Mouse (Mus musculus): ENCODE measurements at regions not wholly inside any gene's neighbourhood (a gene's known extent, or its start where the extent isn't known, plus 50 kb on each side); places are given as distances from the start of the nearest gene placed in this dataset.

DNA sequence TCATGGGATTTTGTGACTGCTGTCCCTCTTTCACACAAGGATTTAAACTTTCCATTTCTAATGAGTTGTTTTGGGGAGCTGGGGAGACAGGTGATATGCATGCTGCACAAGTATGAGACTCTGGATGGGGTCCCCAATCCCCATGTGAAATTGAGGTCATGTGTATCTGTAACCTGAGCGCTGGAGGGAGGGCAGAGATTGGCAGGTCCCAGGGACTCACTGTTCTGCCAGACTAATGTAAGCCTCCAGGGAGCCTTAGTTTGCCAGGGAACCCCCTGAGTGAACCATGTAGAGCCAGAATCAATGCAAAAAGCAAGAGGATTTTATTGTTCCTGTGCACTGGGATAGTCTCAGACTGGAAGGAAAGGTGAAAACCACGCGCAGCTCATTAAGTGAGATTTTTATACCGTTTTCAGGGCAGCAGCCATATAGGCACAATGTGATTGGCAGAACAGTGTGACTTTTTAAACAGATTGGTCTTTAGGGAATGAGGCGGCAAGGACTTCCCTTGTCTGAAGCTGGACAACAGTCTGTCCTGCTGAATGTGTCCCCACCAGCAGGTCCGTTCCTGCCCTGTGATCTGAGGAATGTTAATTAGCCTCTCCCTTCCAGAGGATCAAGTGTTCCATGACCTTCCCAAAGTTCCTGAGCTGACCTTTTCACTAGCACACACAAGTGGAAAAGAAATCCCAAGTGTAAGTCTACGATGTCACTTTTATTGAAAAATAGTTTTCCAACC, 59.9 kb upstream of the Oxgr1 start:
- no peak for ATAC-seq (replicated peaks; ENCODE audit: low FRiP score, poor library complexity, severe bottlenecking)

DNA sequence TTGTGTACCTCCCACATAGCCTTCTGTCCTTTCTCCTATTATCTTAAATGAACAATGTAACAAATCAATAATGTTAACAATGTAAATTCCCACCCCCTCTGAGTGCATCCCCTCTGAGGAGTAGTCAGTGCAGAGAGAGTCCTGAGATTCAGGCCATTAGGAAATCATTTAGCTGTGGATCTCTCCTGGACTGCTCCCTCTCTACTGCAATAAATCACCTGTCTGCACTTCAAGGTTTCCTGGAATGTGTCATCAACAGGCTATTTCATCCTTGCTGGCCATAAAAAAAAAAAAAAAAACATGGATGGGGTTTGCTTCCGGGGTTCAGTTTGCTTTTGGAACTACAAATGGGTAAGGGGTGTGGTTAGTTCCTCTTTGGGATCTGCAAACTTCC, 60.5 kb upstream of the Oxgr1 start:
- ATAC-seq (replicated peaks; ENCODE audit: low FRiP score, poor library complexity, severe bottlenecking), result no peak

- ATAC-seq (replicated peaks; ENCODE audit: low FRiP score, poor library complexity, severe bottlenecking), result no peak
Measured at GRCm38 (mm10) chr14:120109846-120110245, 67.6 kb upstream of the Oxgr1 start.

DNA sequence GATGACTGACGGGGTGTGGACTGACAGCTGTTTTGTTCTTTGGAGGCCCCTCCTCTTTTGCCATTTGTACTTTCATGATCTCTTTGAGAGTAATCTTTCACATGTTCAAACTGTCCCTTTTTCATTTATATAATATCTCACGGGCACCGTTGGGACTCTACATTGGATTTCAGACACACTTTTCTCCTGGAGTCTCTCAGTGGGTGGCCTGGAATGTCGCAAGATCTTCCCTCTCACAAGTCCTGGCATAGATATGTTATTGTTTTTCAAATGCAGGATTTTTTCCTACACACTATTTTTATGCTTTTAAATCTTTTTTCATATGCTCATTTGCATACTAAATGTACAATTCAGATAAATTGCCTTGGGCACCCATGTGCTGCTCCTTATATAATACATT, 71.1 kb upstream of the Oxgr1 start:
- no peak for ATAC-seq (replicated peaks; ENCODE audit: low FRiP score, poor library complexity, severe bottlenecking)

GRCm38 (mm10) chr14:120118582-120118981, 76.3 kb upstream of the Oxgr1 start:
- no peak for ATAC-seq (replicated peaks; ENCODE audit: low FRiP score, poor library complexity, severe bottlenecking)

DNA sequence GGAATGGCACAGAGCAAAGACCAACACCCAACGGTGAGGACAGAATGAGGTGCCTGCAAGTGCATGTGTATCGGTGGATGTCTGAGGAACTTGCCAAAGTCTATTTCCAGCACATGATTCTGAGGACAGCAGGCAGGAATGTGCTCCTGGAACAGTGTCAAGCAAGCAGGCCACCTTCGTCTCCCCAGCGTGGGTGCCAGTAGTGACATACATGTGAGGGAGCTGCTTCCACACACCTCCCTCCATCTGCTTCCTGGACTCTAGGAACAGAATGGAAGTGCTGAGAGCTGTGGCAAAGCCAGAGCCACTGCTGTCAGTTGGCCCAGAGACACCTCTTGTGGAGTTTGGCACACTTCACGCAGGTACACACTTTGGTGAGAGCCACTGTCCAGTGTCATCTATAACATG, 76.9 kb upstream of the Oxgr1 start:
- no peak for ATAC-seq (replicated peaks; ENCODE audit: low FRiP score, poor library complexity, severe bottlenecking)

GRCm38 (mm10) chr14:120119506-120119905, 77.3 kb upstream of the Oxgr1 start:
- ATAC-seq (replicated peaks; ENCODE audit: low FRiP score, poor library complexity, severe bottlenecking), result no peak

DNA sequence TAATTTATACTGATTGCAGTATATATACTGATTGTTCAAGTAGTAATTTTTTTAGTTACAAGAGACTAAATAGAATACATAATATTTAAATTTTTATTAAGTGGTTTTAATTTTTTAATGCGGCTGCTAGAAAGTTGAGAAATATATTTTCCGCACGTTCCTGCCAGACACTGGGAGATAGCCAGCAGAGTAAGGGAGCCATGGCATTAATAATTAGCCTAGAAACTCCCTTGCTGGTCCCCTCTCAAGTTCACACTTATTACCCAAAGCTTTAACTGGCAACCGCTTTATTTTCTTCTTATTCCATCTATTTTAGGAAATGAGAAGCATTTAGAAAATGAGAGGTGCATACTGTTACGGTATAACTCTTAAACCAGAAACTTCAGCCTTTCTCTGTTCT, 78.0 kb upstream of the Oxgr1 start:
- no peak for ATAC-seq (replicated peaks; ENCODE audit: low FRiP score, poor library complexity, severe bottlenecking)

- ATAC-seq (replicated peaks; ENCODE audit: low FRiP score, poor library complexity, severe bottlenecking), result no peak
Measured at GRCm38 (mm10) chr14:120125315-120125714, 83.1 kb upstream of the Oxgr1 start.

DNA sequence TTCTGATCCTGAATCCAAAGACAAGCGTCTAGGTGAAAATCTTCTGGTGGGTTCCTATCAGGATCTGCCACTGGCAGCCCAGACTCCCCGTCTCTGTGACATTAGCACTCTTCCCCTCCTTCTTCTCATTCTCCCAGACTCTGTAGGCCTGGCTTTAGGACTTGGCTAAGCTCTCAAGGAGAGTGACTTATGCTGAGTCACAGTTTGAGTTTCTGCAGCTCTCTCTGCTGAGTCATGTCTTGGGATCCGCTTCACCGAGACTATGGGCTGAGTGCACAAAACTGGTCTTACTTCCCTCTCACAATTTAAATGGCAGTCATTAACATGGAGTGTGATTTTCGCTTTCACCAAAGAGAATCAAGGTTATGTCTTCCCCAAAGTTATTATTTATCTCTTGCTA, 85.2 kb upstream of the Oxgr1 start:
- no peak for ATAC-seq (replicated peaks; ENCODE audit: low FRiP score, poor library complexity, severe bottlenecking)

GRCm38 (mm10) chr14:120134346-120135008, 92.2 kb upstream of the Oxgr1 start:
- no peak for ATAC-seq (replicated peaks; ENCODE audit: low FRiP score, poor library complexity, severe bottlenecking)

DNA sequence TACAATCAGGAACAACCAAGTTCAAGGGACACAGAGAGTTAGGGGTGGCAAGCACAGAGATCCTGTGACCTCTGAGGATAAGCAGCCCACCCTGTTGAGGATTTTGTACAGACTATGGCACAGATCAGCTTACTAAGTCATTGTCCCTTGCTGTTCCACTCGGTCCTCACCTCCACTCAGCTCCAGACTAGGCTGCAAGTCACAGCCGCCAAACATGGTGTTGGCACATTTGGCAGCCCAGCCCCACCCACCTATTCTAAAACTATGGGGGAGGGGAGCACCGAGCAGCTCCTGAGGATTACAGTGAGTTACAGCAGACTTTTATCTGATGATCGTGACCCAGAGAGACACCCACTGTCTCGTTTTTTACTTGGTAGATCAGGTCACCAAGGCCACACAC, 93.0 kb upstream of the Oxgr1 start:
- no peak for ATAC-seq (replicated peaks; ENCODE audit: low FRiP score, poor library complexity, severe bottlenecking)

DNA sequence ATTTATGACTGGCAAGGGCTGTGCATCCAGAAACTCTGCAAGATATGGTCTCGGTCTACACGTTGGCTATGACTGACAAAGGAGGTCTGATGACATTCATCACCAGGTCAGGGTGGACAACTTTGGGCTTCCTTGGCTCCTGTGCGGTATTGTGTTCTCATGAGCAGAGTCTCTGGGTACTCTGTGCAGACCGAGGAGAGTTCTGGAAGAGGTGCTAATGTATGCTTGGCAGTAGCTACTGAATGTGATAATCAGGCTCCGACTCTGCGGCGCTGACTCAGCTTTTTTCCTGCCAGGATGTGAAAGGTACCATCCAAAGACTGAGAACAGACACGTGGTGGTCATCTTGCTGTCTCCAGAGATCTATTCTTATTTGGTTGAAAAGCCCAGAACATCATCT, 94.5 kb upstream of the Oxgr1 start:
- no peak for ATAC-seq (replicated peaks; ENCODE audit: low FRiP score, poor library complexity, severe bottlenecking)

- ATAC-seq (replicated peaks; ENCODE audit: low FRiP score, poor library complexity, severe bottlenecking), result 0 out of 2 replicates have a peak, but pooled peaks have one; percentile 42
Measured at GRCm38 (mm10) chr14:120137680-120138136, 95.5 kb upstream of the Oxgr1 start.

DNA sequence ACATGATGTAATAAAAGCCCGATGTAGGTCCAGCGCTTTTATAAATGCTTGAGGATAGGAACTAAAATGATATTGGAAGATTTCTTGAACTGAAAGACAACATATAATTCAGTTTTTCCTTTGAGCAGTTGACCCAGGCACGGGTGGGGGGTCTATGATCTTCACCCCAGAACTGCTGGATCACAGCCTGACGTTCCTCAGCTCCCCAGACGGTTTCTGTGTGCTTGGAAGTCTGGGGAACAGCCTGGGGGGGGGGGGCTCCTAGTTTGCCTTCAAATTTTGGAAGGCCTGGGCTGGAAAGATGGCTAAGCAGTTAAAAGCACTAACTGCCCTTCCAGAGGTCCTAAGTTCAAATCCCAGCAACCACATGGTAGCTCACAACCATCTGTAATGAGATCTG, 96.3 kb upstream of the Oxgr1 start:
- no peak for ATAC-seq (replicated peaks; ENCODE audit: low FRiP score, poor library complexity, severe bottlenecking)

- ATAC-seq (replicated peaks; ENCODE audit: low FRiP score, poor library complexity, severe bottlenecking), result no peak
Measured at GRCm38 (mm10) chr14:120139256-120139655, 97.0 kb upstream of the Oxgr1 start.

- ATAC-seq (replicated peaks; ENCODE audit: low FRiP score, poor library complexity, severe bottlenecking), result no peak
Measured at GRCm38 (mm10) chr14:120139671-120140071, 97.4 kb upstream of the Oxgr1 start.

DNA sequence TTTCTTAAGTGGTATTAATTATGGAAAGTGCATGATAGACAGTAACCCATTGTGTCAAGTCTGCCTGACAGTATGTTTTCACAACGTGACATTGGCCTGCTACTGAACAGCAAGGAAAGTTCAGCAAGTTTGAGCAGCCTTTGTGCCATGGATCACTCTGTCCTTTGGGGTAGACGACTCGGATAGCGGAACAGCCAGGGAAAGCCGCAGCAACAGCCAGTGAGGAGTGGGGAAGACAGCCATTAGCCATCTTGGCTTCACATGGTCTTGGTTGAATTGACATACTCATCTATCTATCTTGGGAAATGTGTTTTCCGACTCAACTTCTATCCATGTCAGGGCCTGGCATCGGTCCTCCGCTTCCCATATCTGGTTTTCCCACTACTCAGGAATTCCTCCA, 98.0 kb upstream of the Oxgr1 start:
- ATAC-seq (replicated peaks; ENCODE audit: low FRiP score, poor library complexity, severe bottlenecking), result no peak

- ATAC-seq (replicated peaks; ENCODE audit: low FRiP score, poor library complexity, severe bottlenecking), result no peak
Measured at GRCm38 (mm10) chr14:120140791-120141747, 98.8 kb upstream of the Oxgr1 start.

DNA sequence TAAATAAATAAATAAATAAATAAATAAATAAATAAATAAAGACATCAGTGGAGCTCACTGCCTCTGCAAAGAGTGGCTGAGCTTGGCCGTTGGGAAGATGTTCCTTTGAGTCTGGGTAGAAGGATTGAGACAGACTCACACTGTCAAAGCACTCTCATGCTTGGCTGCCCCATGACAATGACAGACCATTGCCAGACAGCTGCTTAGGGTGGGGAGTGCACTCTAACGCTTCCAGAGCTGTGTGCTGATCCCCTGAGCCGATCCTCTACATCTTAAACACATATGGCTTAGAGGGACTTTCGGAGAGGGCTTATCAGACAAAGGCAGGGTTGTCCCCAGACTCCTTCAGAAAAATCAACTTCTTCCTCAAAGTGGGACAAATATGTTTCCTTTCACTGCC, 100.0 kb upstream of the Oxgr1 start:
- no peak for ATAC-seq (replicated peaks; ENCODE audit: low FRiP score, poor library complexity, severe bottlenecking)
